Mouse (Mus musculus) CH12.LX (cell line): ENCODE results near the gene Dlg5. TPM values are rescaled to one million over a fixed set of nuclear protein-coding genes. Genes with fewer than 3 reads are reported as not detected.

ENCODE experiments used
- DNase-seq: peaks from one replicate; pipeline ENCODE4 v3.0.0-alpha.2; 2013; ENCODE audit errors: extremely low read depth
- H3K27ac ChIP-seq: 2 replicates; pipeline ENCODE4 v1.5.1; 2012; ENCODE audit warnings: low read depth, mild to moderate bottlenecking, control low read depth, moderate library complexity; ENCODE audit not compliant: insufficient read depth
- H3K27me3 ChIP-seq: replicated peaks from 2 replicates; pipeline ENCODE3; 2012; ENCODE audit warnings: inconsistent platforms
- H3K36me3 ChIP-seq, 2 experiments: replicated peaks in 1 of 2; 2 replicates each; pipeline versions ENCODE3 to v1.6.1; 2012; ENCODE audit warnings: inconsistent platforms in 1 of 2, low read length in 1 of 2, mild to moderate bottlenecking in 1 of 2, mixed read lengths in 1 of 2, moderate library complexity in 1 of 2; ENCODE audit not compliant: control insufficient read depth in 1 of 2, insufficient read depth in 1 of 2
- H3K4me1 ChIP-seq, 2 experiments: 2 replicates each; pipeline ENCODE4 v1.6.1; 2012; ENCODE audit warnings: inconsistent platforms in 1 of 2, moderate library complexity in 1 of 2; ENCODE audit not compliant: insufficient read depth in 2 of 2, control insufficient read depth in 1 of 2
- H3K4me2 ChIP-seq: 2 replicates; pipeline ENCODE4 v1.6.1; 2012; ENCODE audit warnings: low read depth, mild to moderate bottlenecking, control low read depth; ENCODE audit not compliant: poor library complexity, insufficient read depth, severe bottlenecking
- H3K4me3 ChIP-seq, 3 experiments: fragments of 150-350 bp in 1 of 3; sonication (generic) in 1 of 3; replicated peaks in 1 of 3; 2 replicates each; pipeline versions ENCODE3 to v1.5.1; 2011 to 2012; ENCODE audit warnings: low read depth in 2 of 3, low read length in 2 of 3, mild to moderate bottlenecking in 2 of 3, moderate library complexity in 2 of 3, control low read depth in 1 of 3, improper control_type of control experiment in 1 of 3, inconsistent platforms in 1 of 3, mixed read lengths in 1 of 3; ENCODE audit not compliant: poor library complexity in 1 of 3
- H3K79me2 ChIP-seq: replicated peaks from 2 replicates; pipeline ENCODE4 v1.6.1; 2012; ENCODE audit warnings: mild to moderate bottlenecking, moderate library complexity; ENCODE audit not compliant: control insufficient read depth, poor library complexity, insufficient read depth, severe bottlenecking; ENCODE audit errors: extremely low read depth
- H3K9ac ChIP-seq: 2 replicates; pipeline ENCODE4 v1.6.1; 2012; ENCODE audit warnings: low read depth, mild to moderate bottlenecking, control low read depth, moderate library complexity; ENCODE audit not compliant: insufficient read depth
- H3K9me3 ChIP-seq: replicated peaks from 2 replicates; pipeline ENCODE3; 2012; ENCODE audit warnings: low read length, inconsistent platforms, mixed read lengths
- ELF1 ChIP-seq: IDR thresholded peaks from 2 replicates; pipeline ENCODE4 v1.6.1; 2014; ENCODE audit warnings: low read depth, mild to moderate bottlenecking, inconsistent platforms, low read length, improper control_type of control experiment
- EP300 ChIP-seq: IDR thresholded peaks from 2 replicates; pipeline ENCODE4 v1.6.1; 2011; ENCODE audit warnings: low read length, improper control_type of control experiment
- HCFC1 ChIP-seq: IDR thresholded peaks from 2 replicates; pipeline ENCODE4 v1.6.1; 2012; ENCODE audit warnings: low read depth, mild to moderate bottlenecking, inconsistent platforms, low read length, improper control_type of control experiment
- IRF4 ChIP-seq: IDR thresholded peaks from 2 replicates; pipeline ENCODE4 v1.6.1; 2014; ENCODE audit warnings: low read depth, mild to moderate bottlenecking, inconsistent platforms, low read length, improper control_type of control experiment
- MAFK ChIP-seq: IDR thresholded peaks from 2 replicates; pipeline ENCODE4 v1.6.1; 2011; ENCODE audit warnings: low read length, improper control_type of control experiment; ENCODE audit not compliant: insufficient replicate concordance
- MAX ChIP-seq: IDR thresholded peaks from 2 replicates; pipeline ENCODE4 v1.6.1; 2011; ENCODE audit warnings: low read length, improper control_type of control experiment
- MXI1 ChIP-seq: IDR thresholded peaks from 2 replicates; pipeline ENCODE4 v1.6.1; 2011; ENCODE audit warnings: mild to moderate bottlenecking, low read depth, low read length, improper control_type of control experiment
- MYC ChIP-seq: IDR thresholded peaks from 2 replicates; pipeline ENCODE4 v1.6.1; 2011; ENCODE audit warnings: low read depth, mild to moderate bottlenecking, improper control_type of control experiment, low read length
- NELFE ChIP-seq: IDR thresholded peaks from 2 replicates; pipeline ENCODE4 v1.6.1; 2011; ENCODE audit warnings: low read depth, low read length, improper control_type of control experiment
- POLR2AphosphoS2 ChIP-seq: IDR thresholded peaks from 2 replicates; pipeline ENCODE4 v1.6.1; 2011; ENCODE audit warnings: low read depth, low read length, improper control_type of control experiment
- TBP ChIP-seq: conservative IDR thresholded peaks from 2 replicates; pipeline ENCODE4 v1.6.1; 2011; ENCODE audit warnings: low read depth, low read length, improper control_type of control experiment
- dilution Hi-C: fragments of 300-500 bp; cut with MboI; formaldehyde crosslinking; loops from 2 replicates; pipeline ENCODE4 v1.14.3; 2020; ENCODE audit warnings: low sequenced_read_pairs; ENCODE audit not compliant: extremely low pct_unique_long_range_greater_than_20kb, extremely low pct_ligation_motif_present
- in situ Hi-C: fragments of 300-500 bp; cut with MboI; formaldehyde crosslinking; loops from 3 replicates; pipeline ENCODE4 v1.14.3; 2019; ENCODE audit warnings: low sequenced_read_pairs, low pct_ligation_motif_present, low pct_unique_long_range_greater_than_20kb, mixed read lengths
- polyA plus RNA-seq: library from polyadenylated mRNA; unstranded; fragments of >175 nt; gene quantifications from 2 replicates; pipeline ENCODE4 v1.2.1, GENCODE M21; 2012; ENCODE audit warnings: low read depth; ENCODE audit not compliant: insufficient read length
- total RNA-seq, 2 experiments: library from RNA; depleted of rRNA; stranded (reverse); fragments of 300-350 nt in 1 of 2; fragments of >200 nt in 1 of 2; gene quantifications; 2 replicates each; pipeline ENCODE4 v1.2.3; 2012 to 2014

Dlg5 gene
- total and polyA plus RNA-seq, 3 experiments = 0.07 to 0.76 TPM; not detected in 1

- H3K79me2 ChIP-seq = no peaks in the 10 kb centered on the region
- no peak overlapping the region for H3K4me2 ChIP-seq
- no peaks in the 10 kb centered on the region for H3K4me1 ChIP-seq
- TF ChIP-seq IRF4 = no peak
- no peaks in the 10 kb centered on the region for H3K36me3 ChIP-seq
- in situ Hi-C loops = no loop called here
- H3K27ac ChIP-seq = no peak overlapping the region
- H3K27me3 ChIP-seq = peaks cover 31% of the 10 kb centered on the region
- no peak for DNase-seq
- dilution Hi-C loops = no loop called here
- H3K4me3 ChIP-seq = no peak overlapping the region
- no peak overlapping the region for H3K9ac ChIP-seq
- peaks cover 49% of the 10 kb centered on the region for H3K9me3 ChIP-seq
These were observed 19.4 kb downstream of the Dlg5 start for GRCm38 (mm10) chr14:24226344-24226743.

- Histone ChIP-seq H3K79me2 (no peaks in the 10 kb centered on the region), H3K4me2 (no peak overlapping the region), H3K27ac (no peak overlapping the region), H3K9ac (no peak overlapping the region), H3K9me3 (peaks cover 51% of the 10 kb centered on the region), H3K4me1 (no peaks in the 10 kb centered on the region), H3K36me3 (no peaks in the 10 kb centered on the region), H3K27me3 (peaks cover 39% of the 10 kb centered on the region), H3K4me3 (no peak overlapping the region)
- in situ Hi-C loops (no loop called here), dilution Hi-C loops (no loop called here)
- no peak for DNase-seq
- no peak for TF ChIP-seq MAX
- TF ChIP-seq MAFK = no peak
- no peak for TF ChIP-seq NELFE
These were observed 23.0 kb downstream of the Dlg5 start for GRCm38 (mm10) chr14:24222759-24223158.

- dilution Hi-C loops = no loop called here
- H3K4me1 ChIP-seq = no peaks in the 10 kb centered on the region
- no peak for DNase-seq
- no peak overlapping the region for H3K27ac ChIP-seq
- H3K79me2 ChIP-seq = no peaks in the 10 kb centered on the region
- H3K27me3 ChIP-seq = peaks cover 41% of the 10 kb centered on the region
- H3K4me3 ChIP-seq = no peak overlapping the region
- in situ Hi-C loops = no loop called here
- no peaks in the 10 kb centered on the region for H3K36me3 ChIP-seq
- TF ChIP-seq MYC (no peak), HCFC1 (no peak), TBP (no peak), POLR2AphosphoS2 (no peak), EP300 (no peak), ELF1 (no peak), MXI1 (no peak)
- H3K4me2 ChIP-seq = no peak overlapping the region
- H3K9me3 ChIP-seq = peaks cover 54% of the 10 kb centered on the region
- H3K9ac ChIP-seq = no peak overlapping the region
These were observed 23.4 kb downstream of the Dlg5 start for GRCm38 (mm10) chr14:24222273-24222672.
